Mouse (Mus musculus): ENCODE results near the gene Slc25a30. TPM values are rescaled to one million over a fixed set of nuclear protein-coding genes. Genes with fewer than 3 reads are reported as not detected.
A peak's percentile ranks its signal among the peaks of the same experiment; 100 is the strongest.

Gene Slc25a30
- total and polyA plus RNA-seq, 2 experiments from 2014 or later = 6.0 to 27.2 TPM

DNA sequence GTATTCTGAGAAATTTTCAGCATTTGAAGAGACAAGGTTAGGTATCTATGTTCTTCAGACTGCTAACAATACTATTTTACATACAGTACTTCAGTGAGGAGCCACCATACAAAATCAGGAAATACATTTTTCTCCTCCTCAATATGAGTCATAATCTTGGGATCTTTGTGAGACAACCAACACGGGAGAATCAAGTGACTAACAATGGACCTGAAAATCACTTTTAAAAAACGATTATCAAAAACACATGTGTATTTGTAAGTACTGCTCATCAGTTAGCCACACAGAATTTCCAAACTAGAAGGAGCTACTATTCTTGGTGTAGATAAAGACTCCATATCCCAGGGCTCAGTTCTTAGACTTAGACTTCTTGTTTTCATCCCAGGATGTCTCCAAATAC, 55.5 kb downstream of the Slc25a30 start:
- H3K4me2 ChIP-seq (ENCODE audit: low read depth, low read length) = no peak overlapping the region

DNA sequence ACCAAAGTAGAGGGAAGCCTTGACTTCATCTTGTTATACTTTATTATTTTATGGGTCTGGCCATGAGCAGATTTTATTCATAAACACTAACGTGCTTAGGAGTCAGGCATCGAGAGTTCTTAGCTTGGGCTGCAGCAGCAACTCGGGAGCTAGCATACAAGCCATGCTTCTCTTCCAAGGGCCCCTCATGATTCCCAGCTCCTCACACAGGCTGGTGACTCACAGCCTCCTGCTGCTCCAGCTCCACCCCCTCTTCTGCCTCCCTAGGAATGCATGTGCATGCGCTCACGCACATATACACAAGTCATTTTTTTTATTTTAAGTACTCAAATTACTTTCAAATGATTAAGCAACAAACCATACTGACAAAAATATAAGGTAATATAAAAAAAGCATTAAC, 58.7 kb downstream of the Slc25a30 start:
- H3K27ac ChIP-seq = no peak overlapping the region
- H3K4me2 ChIP-seq (ENCODE audit: low read depth, low read length) = no peak overlapping the region
- H3K4me1 ChIP-seq (ENCODE audit: insufficient read depth, low read length) = no peaks in the 10 kb centered on the region
- H3K9me3 ChIP-seq (ENCODE audit: low read length) = no peaks in the 10 kb centered on the region
- 89% methylated on average over 5 of the region's 5 CpGs for whole genome bisulfite sequencing
- DNase-seq (ENCODE audit: low spot score) = no peak
- H3K4me3 ChIP-seq (ENCODE audit: low read length) = no peak overlapping the region
- no peak for TF ChIP-seq CTCF (IDR thresholded peaks at IDR 0.05; ENCODE audit: low read depth)
- peaks cover 61% of the 10 kb centered on the region for H3K36me3 ChIP-seq (ENCODE audit: insufficient read depth, low read length)
- no peak overlapping the region for H3K9ac ChIP-seq (replicated peaks; ENCODE audit: low read length)
- ATAC-seq = no peak
- no peaks in the 10 kb centered on the region for H3K27me3 ChIP-seq (ENCODE audit: insufficient read depth, low read length)

More for the DNA sequence above, 55.5 kb downstream of the Slc25a30 start:
- WGBS = 87% methylated on average over 2 of the region's 2 CpGs
- Histone ChIP-seq H3K9ac (replicated peaks; ENCODE audit: low read length) (no peak overlapping the region), H3K9me3 (ENCODE audit: low read length) (no peaks in the 10 kb centered on the region), H3K4me1 (ENCODE audit: insufficient read depth, low read length) (no peaks in the 10 kb centered on the region), H3K27me3 (ENCODE audit: insufficient read depth, low read length) (no peaks in the 10 kb centered on the region), H3K36me3 (ENCODE audit: insufficient read depth, low read length) (peaks cover 52% of the 10 kb centered on the region), H3K4me3 (ENCODE audit: low read length) (no peak overlapping the region), H3K27ac (no peak overlapping the region)
- no peak for TF ChIP-seq CTCF (IDR thresholded peaks at IDR 0.05; ENCODE audit: low read depth)
- ATAC-seq (no peak), DNase-seq (ENCODE audit: low spot score) (no peak)

DNA sequence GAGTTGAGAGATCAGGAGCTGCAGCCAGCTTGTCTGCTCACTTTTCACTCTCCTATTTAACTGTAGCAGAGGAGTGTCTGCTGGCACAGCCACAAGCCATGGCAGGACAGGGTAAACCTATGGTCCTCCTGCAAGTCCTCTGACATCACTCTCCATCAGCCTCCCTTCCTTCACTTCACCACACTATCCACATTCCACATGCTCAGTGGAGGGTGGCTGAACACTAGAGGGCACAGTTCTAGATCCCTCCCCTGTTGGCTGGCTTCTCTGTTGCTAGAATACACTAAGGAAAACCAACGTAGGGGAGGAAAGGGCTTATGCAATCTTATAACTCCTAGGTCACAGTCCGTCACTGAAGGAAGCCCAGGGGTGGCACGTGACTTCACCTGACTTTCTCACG, 59.8 kb downstream of the Slc25a30 start:
- ATAC-seq = no peak

DNA sequence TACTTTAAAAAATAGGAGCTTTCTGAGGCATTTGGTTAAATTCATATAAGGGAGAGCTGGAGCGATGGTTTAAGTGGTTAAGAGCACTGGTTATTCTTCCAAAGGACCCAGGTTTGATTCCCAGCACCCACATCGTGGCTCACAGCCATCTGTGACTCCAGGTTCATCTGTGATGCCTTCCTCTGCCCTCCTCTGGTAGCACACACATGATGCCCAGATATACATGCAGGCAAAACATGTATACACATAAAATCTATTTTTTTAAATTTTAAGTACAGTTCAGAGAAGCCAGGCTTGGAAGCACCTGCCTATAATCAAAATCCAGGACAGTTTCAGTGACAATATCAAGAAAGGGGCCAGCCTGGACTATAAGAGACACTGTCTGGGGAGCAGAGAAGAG, 64.0 kb downstream of the Slc25a30 start:
- no peak overlapping the region for H3K4me2 ChIP-seq (ENCODE audit: low read depth, low read length)
- H3K4me1 ChIP-seq (ENCODE audit: insufficient read depth, low read length) = no peaks in the 10 kb centered on the region
- H3K9ac ChIP-seq (replicated peaks; ENCODE audit: low read length) = no peak overlapping the region
- no peaks in the 10 kb centered on the region for H3K9me3 ChIP-seq (ENCODE audit: low read length)
- ATAC-seq = no peak
- H3K36me3 ChIP-seq (ENCODE audit: insufficient read depth, low read length) = peaks cover 49% of the 10 kb centered on the region
- H3K27me3 ChIP-seq (ENCODE audit: insufficient read depth, low read length) = no peaks in the 10 kb centered on the region
- DNase-seq (ENCODE audit: low spot score) = no peak
- no peak overlapping the region for H3K4me3 ChIP-seq (ENCODE audit: low read length)
- WGBS = 98% methylated on average over 2 of the region's 2 CpGs
- no peak overlapping the region for H3K27ac ChIP-seq
- no peak for TF ChIP-seq CTCF (IDR thresholded peaks at IDR 0.05; ENCODE audit: low read depth)

More for the DNA sequence above, 59.8 kb downstream of the Slc25a30 start:
- WGBS = 67% methylated on average over 4 of the region's 4 CpGs
- DNase-seq (ENCODE audit: low spot score) = peak; percentile 13
- Histone ChIP-seq H3K4me2 (ENCODE audit: low read depth, low read length) (no peak overlapping the region), H3K4me3 (ENCODE audit: low read length) (no peak overlapping the region), H3K4me1 (ENCODE audit: insufficient read depth, low read length) (no peaks in the 10 kb centered on the region), H3K9ac (replicated peaks; ENCODE audit: low read length) (no peak overlapping the region), H3K9me3 (ENCODE audit: low read length) (no peaks in the 10 kb centered on the region), H3K36me3 (ENCODE audit: insufficient read depth, low read length) (peaks cover 57% of the 10 kb centered on the region), H3K27ac (no peak overlapping the region), H3K27me3 (ENCODE audit: insufficient read depth, low read length) (no peaks in the 10 kb centered on the region)
- peak; percentile 47 for TF ChIP-seq CTCF (IDR thresholded peaks at IDR 0.05; ENCODE audit: low read depth)

DNA sequence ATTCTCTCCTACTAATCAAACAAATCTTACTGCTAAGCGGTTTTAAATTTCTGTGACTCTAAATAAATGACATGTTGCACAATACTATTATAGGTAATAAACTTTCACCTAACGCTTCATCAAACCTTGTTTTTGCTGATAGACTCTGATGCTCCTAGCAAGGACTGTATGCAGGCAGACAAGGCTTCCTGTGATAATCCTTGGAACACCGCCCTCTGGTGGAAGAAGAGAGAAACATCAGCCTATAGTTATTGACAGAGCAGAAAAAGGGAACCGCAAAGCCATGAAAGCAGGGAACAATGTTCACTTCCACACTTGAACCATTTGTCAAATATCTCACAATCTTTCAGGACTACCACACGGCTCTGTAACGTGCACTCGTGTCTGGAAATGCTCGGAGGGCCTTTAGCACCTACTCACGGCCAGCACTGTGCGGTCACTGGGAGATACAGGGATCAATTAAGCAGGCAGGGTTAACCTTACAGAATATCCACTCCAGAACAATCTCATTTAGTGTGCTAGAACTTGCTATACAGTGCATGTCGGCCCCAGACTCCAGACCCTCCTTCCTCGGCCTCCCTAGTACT, 64.8 kb downstream of the Slc25a30 start:
- DNase-seq (ENCODE audit: low spot score) = peak; percentile 90
- no peak overlapping the region for H3K9ac ChIP-seq (replicated peaks; ENCODE audit: low read length)
- peaks cover 47% of the 10 kb centered on the region for H3K36me3 ChIP-seq (ENCODE audit: insufficient read depth, low read length)
- TF ChIP-seq CTCF (IDR thresholded peaks at IDR 0.05; ENCODE audit: low read depth) = peak; percentile 92
- WGBS = 56% methylated on average over 12 of the region's 12 CpGs
- H3K9me3 ChIP-seq (ENCODE audit: low read length) = no peaks in the 10 kb centered on the region
- ATAC-seq = peak; percentile 51; the same call in 1 of the 2 replicates
- H3K27me3 ChIP-seq (ENCODE audit: insufficient read depth, low read length) = no peaks in the 10 kb centered on the region
- H3K4me3 ChIP-seq (ENCODE audit: low read length) = no peak overlapping the region
- no peaks in the 10 kb centered on the region for H3K4me1 ChIP-seq (ENCODE audit: insufficient read depth, low read length)
- no peak overlapping the region for H3K4me2 ChIP-seq (ENCODE audit: low read depth, low read length)
- no peak overlapping the region for H3K27ac ChIP-seq

DNA sequence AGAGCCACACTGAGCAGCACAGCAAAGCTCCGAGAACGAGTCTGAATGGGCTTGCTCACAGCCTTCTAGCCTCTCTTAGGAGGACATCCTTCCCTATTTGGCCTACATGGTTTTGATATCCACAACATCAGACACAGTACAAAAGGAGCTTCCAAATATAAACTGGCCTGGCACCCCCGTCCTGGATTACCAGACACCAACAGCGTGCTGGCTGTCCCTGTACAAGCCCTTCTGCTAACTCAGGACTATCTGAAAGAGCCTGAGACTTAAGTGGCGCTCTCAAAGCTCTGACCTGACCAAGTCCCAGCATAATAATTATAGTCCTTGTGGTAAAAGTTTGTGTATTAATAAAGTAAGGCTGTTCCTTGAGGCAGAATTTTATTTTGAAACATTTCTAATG, 66.7 kb downstream of the Slc25a30 start:
- H3K27me3 ChIP-seq (ENCODE audit: insufficient read depth, low read length) = no peaks in the 10 kb centered on the region
- TF ChIP-seq CTCF (IDR thresholded peaks at IDR 0.05; ENCODE audit: low read depth) = no peak
- peaks cover 54% of the 10 kb centered on the region for H3K36me3 ChIP-seq (ENCODE audit: insufficient read depth, low read length)
- DNase-seq (ENCODE audit: low spot score) = no peak
- no peak overlapping the region for H3K27ac ChIP-seq
- no peak for ATAC-seq
- 91% methylated on average over 5 of the region's 5 CpGs for WGBS
- H3K4me2 ChIP-seq (ENCODE audit: low read depth, low read length) = no peak overlapping the region
- no peak overlapping the region for H3K4me3 ChIP-seq (ENCODE audit: low read length)
- H3K4me1 ChIP-seq (ENCODE audit: insufficient read depth, low read length) = no peaks in the 10 kb centered on the region
- no peak overlapping the region for H3K9ac ChIP-seq (replicated peaks; ENCODE audit: low read length)
- H3K9me3 ChIP-seq (ENCODE audit: low read length) = no peaks in the 10 kb centered on the region

DNA sequence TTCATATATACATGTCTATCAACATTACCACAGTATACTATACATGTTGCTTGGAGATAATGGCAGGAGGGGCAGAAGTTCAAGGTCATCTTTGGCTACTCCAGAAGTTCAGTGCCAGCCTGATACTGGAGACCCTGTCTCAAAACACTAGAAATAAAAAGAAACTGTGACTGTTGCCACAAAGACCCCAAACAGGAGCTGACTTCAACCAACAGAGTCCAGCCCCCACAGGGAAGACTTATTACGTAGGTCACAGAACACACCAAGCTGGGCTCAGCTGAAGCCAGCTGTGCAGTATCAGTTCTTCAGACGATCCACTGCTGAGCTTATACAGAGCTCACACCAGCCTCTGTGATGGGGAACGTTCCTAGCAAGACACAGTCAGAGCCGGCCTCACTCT, 70.4 kb downstream of the Slc25a30 start:
- Histone ChIP-seq H3K36me3 (ENCODE audit: insufficient read depth, low read length) (peaks cover 52% of the 10 kb centered on the region), H3K9ac (replicated peaks; ENCODE audit: low read length) (no peak overlapping the region), H3K4me3 (ENCODE audit: low read length) (no peak overlapping the region), H3K27me3 (ENCODE audit: insufficient read depth, low read length) (no peaks in the 10 kb centered on the region), H3K4me1 (ENCODE audit: insufficient read depth, low read length) (no peaks in the 10 kb centered on the region), H3K27ac (no peak overlapping the region), H3K4me2 (ENCODE audit: low read depth, low read length) (no peak overlapping the region), H3K9me3 (ENCODE audit: low read length) (no peaks in the 10 kb centered on the region)
- ATAC-seq (no peak), DNase-seq (ENCODE audit: low spot score) (no peak)
- no peak for TF ChIP-seq CTCF (IDR thresholded peaks at IDR 0.05; ENCODE audit: low read depth)
- WGBS = 96% methylated on average over 4 of the region's 4 CpGs
